Mouse (Mus musculus): Measurements from ENCODE around the gene Gnptg. TPM values are rescaled to one million over a fixed set of nuclear protein-coding genes. Genes with fewer than 3 reads are reported as not detected.

The Gnptg gene
- polyA plus RNA-seq (2015; fragmentation: Nextera tagmentation; extraction: Ambion mirVana), result 48.3 and 51.2 TPM in 2 replicates

DNA sequence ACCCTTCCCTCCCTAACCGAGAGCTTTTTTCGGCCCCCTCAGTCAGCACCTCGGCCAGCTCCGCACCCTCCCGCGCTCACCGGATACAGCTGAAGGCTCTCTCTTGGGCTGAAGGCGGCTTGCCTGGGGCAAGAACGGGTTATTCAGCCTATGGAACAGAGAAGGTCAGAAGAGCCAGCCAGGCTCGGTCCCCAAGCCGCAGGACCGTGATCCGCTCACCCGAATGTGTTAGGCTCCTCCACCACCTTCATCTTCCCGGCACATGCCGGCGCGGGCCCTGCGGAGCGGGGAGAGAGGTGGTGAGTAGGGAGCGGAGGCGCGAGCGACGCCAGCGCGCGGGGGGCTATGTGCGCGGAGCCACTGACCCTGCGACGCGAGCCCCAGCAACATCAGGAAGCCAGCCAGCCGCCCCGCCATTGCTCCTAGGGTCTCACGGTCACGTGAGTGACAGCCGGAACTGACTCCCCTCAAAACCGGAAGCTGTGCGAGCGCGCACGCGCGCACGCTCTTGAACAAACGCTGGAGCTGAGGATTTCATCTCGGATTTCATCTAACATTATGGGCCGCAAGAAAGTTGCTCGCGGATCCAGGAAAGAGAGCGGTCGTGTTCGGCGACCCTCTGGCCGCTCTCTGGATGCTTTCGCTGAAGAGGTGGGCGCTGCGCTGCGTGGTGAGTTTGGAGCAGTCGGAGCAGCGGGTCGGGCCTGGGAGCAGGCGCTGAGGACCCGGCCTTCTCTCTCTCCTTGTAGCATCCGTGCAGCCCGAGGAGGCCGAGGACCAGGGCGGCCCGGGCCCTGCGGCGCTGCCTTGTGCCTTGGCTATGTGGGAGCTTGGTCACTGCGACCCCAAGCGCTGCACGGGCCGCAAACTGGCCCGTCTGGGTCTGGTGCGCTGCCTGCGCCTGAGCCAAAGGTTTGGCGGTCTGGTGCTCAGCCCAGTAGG is at the start of gene Gnptg, which contains the start of gene Tsr3:
Gene Gnptg (minus strand): TSS at position 430 of the 942 bp plus-strand sequence.
Gene Tsr3 (plus strand): TSS at position 476 of the 942 bp plus-strand sequence.
- Histone ChIP-seq H3K36me3 (ENCODE audit: control insufficient read depth, insufficient read depth, low read length) (peaks cover 21% of the 10 kb centered on the region), H3K4me2 (ENCODE audit: low read depth, low read length) (peak within 1 kb of the TSS; percentile 93), H3K4me3 (ENCODE audit: low read length) (peak within 1 kb of the TSS; percentile 82), H3K27me3 (ENCODE audit: control insufficient read depth, insufficient read depth, low read depth, low read length) (no peaks in the 10 kb centered on the region), H3K27ac (ENCODE audit: low read length) (peak within 1 kb of the TSS; percentile 76), H3K9ac (ENCODE audit: low read length) (peak within 1 kb of the TSS; percentile 98), H3K9me3 (ENCODE audit: control insufficient read depth, low read length) (no peaks in the 10 kb centered on the region), H3K4me1 (replicated peaks; ENCODE audit: control insufficient read depth, insufficient read depth, low read length) (peaks cover 12% of the 10 kb centered on the region)
- peak; percentile 93 for ATAC-seq (ENCODE audit: low read depth)
- WGBS, result under 1% methylated on average over 76 of the region's 80 CpGs

- H3K27me3 ChIP-seq (ENCODE audit: control insufficient read depth, insufficient read depth, low read depth, low read length), result no peaks in the 10 kb centered on the region
- H3K4me2 ChIP-seq (ENCODE audit: low read depth, low read length), result no peak overlapping the region
- WGBS, result 22% methylated on average over 4 of the region's 4 CpGs
- H3K9me3 ChIP-seq (ENCODE audit: control insufficient read depth, low read length), result no peaks in the 10 kb centered on the region
- no peak overlapping the region for H3K27ac ChIP-seq (ENCODE audit: low read length)
- no peaks in the 10 kb centered on the region for H3K4me1 ChIP-seq (replicated peaks; ENCODE audit: control insufficient read depth, insufficient read depth, low read length)
- no peaks in the 10 kb centered on the region for H3K36me3 ChIP-seq (ENCODE audit: control insufficient read depth, insufficient read depth, low read length)
- H3K9ac ChIP-seq (ENCODE audit: low read length), result no peak overlapping the region
- no peak overlapping the region for H3K4me3 ChIP-seq (ENCODE audit: low read length)
- no peak for ATAC-seq (ENCODE audit: low read depth)
These were observed 48.9 kb upstream of the Gnptg start for GRCm38 (mm10) chr17:25288842-25289241.

DNA sequence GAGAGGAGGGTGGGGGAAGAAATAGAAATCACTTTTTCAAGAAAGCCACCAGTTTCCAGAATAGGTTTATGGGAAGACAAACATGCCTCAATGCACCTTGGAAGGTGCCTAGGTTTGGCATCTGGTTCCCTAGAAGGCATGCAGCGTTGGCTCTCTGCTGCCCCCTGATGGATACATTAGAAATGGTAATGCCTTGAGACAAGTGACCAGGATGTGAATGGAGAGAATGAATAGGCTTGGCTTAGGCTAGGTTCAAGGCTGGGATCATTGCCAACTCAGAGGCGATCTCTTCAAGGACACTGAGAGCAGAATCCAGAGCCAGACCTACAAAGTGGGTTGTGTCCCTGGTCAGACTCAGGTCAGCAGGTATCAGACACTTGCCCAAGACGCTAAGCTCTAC is 45.1 kb upstream of the Gnptg start:
- no peaks in the 10 kb centered on the region; the same call in 1 of the 2 replicates for H3K9me3 ChIP-seq (ENCODE audit: control insufficient read depth, low read length)
- no peak overlapping the region for H3K4me2 ChIP-seq (ENCODE audit: low read depth, low read length)
- WGBS, result 20% methylated on average over 3 of the region's 3 CpGs
- peak; percentile 36; the same call in 1 of the 2 replicates for ATAC-seq (ENCODE audit: low read depth)
- no peaks in the 10 kb centered on the region for H3K27me3 ChIP-seq (ENCODE audit: control insufficient read depth, insufficient read depth, low read depth, low read length)
- H3K27ac ChIP-seq (ENCODE audit: low read length), result no peak overlapping the region
- H3K9ac ChIP-seq (ENCODE audit: low read length), result no peak overlapping the region
- H3K4me1 ChIP-seq (replicated peaks; ENCODE audit: control insufficient read depth, insufficient read depth, low read length), result no peaks in the 10 kb centered on the region
- H3K36me3 ChIP-seq (ENCODE audit: control insufficient read depth, insufficient read depth, low read length), result no peaks in the 10 kb centered on the region
- no peak overlapping the region for H3K4me3 ChIP-seq (ENCODE audit: low read length)

DNA sequence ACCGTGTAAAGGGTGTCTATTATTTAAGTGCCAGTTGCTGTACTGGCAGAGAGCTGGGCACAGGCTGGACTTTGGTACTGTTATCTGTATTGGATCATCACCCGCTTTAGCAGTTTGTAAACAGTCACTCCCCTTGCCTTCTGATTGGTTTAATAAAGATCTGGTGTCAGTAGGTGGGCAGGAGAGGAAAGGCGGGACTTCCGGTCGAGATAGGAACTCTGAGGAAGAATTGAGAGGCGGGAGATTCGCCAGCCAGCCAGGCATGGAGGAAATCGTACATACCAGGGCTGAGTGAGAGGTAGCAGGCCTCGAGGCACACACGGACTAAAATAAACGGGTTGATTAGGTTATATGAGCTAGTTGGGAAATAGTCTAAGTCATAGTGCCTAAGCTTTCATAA is 42.2 kb upstream of the Gnptg start:
- no peaks in the 10 kb centered on the region; the same call in 1 of the 2 replicates for H3K9me3 ChIP-seq (ENCODE audit: control insufficient read depth, low read length)
- no peaks in the 10 kb centered on the region for H3K27me3 ChIP-seq (ENCODE audit: control insufficient read depth, insufficient read depth, low read depth, low read length)
- no peaks in the 10 kb centered on the region for H3K4me1 ChIP-seq (replicated peaks; ENCODE audit: control insufficient read depth, insufficient read depth, low read length)
- H3K9ac ChIP-seq (ENCODE audit: low read length), result no peak overlapping the region
- no peak overlapping the region for H3K4me3 ChIP-seq (ENCODE audit: low read length)
- no peak overlapping the region for H3K27ac ChIP-seq (ENCODE audit: low read length)
- H3K4me2 ChIP-seq (ENCODE audit: low read depth, low read length), result no peak overlapping the region
- WGBS, result 26% methylated on average over 11 of the region's 11 CpGs
- no peak for ATAC-seq (ENCODE audit: low read depth)
- H3K36me3 ChIP-seq (ENCODE audit: control insufficient read depth, insufficient read depth, low read length), result no peaks in the 10 kb centered on the region

DNA sequence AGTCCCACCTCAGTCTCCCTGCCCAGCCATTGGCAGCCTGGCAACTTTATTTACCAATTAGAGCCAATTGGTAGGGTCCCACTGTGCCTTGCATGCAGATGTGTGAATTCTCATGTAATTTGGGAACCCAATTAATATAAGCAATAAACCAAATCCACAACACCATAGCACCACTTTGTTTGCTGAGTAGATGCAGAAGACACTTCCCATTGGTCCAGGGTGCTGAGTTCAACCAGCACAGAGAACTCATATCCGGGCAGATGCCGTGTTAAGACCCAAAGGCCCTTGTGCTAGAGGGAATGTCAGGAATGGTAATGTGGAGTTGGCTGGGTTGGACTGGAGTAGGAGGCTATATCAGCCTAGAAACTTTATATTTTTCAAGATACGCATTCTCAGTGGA is 35.9 kb upstream of the Gnptg start:
- no peak overlapping the region for H3K9ac ChIP-seq (ENCODE audit: low read length)
- no peak overlapping the region for H3K4me2 ChIP-seq (ENCODE audit: low read depth, low read length)
- no peak overlapping the region for H3K4me3 ChIP-seq (ENCODE audit: low read length)
- no peaks in the 10 kb centered on the region for H3K27me3 ChIP-seq (ENCODE audit: control insufficient read depth, insufficient read depth, low read depth, low read length)
- no peak overlapping the region for H3K27ac ChIP-seq (ENCODE audit: low read length)
- H3K36me3 ChIP-seq (ENCODE audit: control insufficient read depth, insufficient read depth, low read length), result no peaks in the 10 kb centered on the region
- no peaks in the 10 kb centered on the region for H3K9me3 ChIP-seq (ENCODE audit: control insufficient read depth, low read length)
- ATAC-seq (ENCODE audit: low read depth), result no peak
- WGBS, result 94% methylated on average over 3 of the region's 3 CpGs
- H3K4me1 ChIP-seq (replicated peaks; ENCODE audit: control insufficient read depth, insufficient read depth, low read length), result peaks cover 13% of the 10 kb centered on the region

- no peaks in the 10 kb centered on the region for H3K36me3 ChIP-seq (ENCODE audit: control insufficient read depth, insufficient read depth, low read length)
- ATAC-seq (ENCODE audit: low read depth), result no peak
- H3K4me3 ChIP-seq (ENCODE audit: low read length), result peak within 1 kb of the TSS; percentile 67
- peak within 1 kb of the TSS; percentile 47 for H3K4me2 ChIP-seq (ENCODE audit: low read depth, low read length)
- H3K9me3 ChIP-seq (ENCODE audit: control insufficient read depth, low read length), result no peaks in the 10 kb centered on the region
- H3K27ac ChIP-seq (ENCODE audit: low read length), result peak within 1 kb of the TSS; percentile 97
- H3K27me3 ChIP-seq (ENCODE audit: control insufficient read depth, insufficient read depth, low read depth, low read length), result no peaks in the 10 kb centered on the region
- peak within 1 kb of the TSS; percentile 93 for H3K9ac ChIP-seq (ENCODE audit: low read length)
- 78% methylated on average over 9 of the region's 9 CpGs for WGBS
- peaks cover 16% of the 10 kb centered on the region for H3K4me1 ChIP-seq (replicated peaks; ENCODE audit: control insufficient read depth, insufficient read depth, low read length)
These were observed 34.8 kb upstream of the Gnptg start, which contains the start of gene Ube2i for GRCm38 (mm10) chr17:25274571-25275346. Gene Ube2i, minus strand, starts transcription at chr17:25274622.

DNA sequence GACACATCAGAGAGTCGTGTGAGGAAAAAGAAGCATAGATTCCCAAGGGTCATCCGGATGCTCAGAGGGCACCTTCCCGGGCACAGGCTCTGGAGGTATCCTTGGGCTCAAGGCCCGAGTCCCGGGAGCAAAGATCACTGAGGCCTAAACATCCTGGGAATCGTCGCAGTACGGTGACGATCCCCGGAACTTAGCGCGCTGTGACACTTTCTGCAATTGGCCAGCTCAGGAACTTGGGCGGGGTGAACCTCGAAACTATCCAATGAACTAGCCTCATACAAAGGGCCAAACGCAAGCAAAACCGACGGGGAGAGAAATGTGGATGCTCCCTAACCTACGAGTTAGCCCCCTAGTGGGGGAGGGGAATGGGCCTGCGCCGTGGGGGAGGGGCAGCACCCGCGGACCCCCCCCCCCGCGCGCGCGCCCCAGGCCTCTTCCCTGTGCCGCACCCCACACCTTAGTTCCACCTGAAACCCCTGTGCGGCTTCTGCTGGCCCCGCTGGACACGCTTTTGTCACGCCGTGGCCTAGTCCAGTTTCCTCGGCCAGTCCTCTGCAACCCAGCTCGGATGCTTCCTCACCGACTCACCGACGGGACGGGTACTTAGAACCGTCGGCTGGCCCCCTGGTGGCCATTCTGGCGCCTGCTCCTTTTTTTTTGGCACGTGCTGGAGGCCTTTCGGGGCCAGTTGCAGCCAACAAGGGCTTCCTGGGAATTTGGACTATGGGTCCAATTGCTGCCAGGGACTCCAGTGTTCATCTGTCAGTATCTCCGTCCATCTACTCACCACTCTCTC is 34.0 kb upstream of the Gnptg start:
- 0 out of 2 replicates have a peak, but pooled peaks cover 3% of the 10 kb centered on the region for H3K36me3 ChIP-seq (ENCODE audit: control insufficient read depth, insufficient read depth, low read length)
- peak overlapping the region; percentile 97 for H3K27ac ChIP-seq (ENCODE audit: low read length)
- H3K27me3 ChIP-seq (ENCODE audit: control insufficient read depth, insufficient read depth, low read depth, low read length), result no peaks in the 10 kb centered on the region
- peak overlapping the region; percentile 47 for H3K4me2 ChIP-seq (ENCODE audit: low read depth, low read length)
- H3K9me3 ChIP-seq (ENCODE audit: control insufficient read depth, low read length), result no peaks in the 10 kb centered on the region
- H3K4me1 ChIP-seq (replicated peaks; ENCODE audit: control insufficient read depth, insufficient read depth, low read length), result peaks cover 16% of the 10 kb centered on the region
- H3K9ac ChIP-seq (ENCODE audit: low read length), result peak overlapping the region; percentile 93
- peak overlapping the region; percentile 67 for H3K4me3 ChIP-seq (ENCODE audit: low read length)
- ATAC-seq (ENCODE audit: low read depth), result peak; percentile 88
- WGBS, result 1% methylated on average over 37 of the region's 45 CpGs

- H3K36me3 ChIP-seq (ENCODE audit: control insufficient read depth, insufficient read depth, low read length), result peaks cover 10% of the 10 kb centered on the region
- H3K9ac ChIP-seq (ENCODE audit: low read length), result peak overlapping the region; percentile 93
- no peaks in the 10 kb centered on the region for H3K9me3 ChIP-seq (ENCODE audit: control insufficient read depth, low read length)
- WGBS, result under 1% methylated on average over 72 of the region's 92 CpGs
- no peaks in the 10 kb centered on the region for H3K27me3 ChIP-seq (ENCODE audit: control insufficient read depth, insufficient read depth, low read depth, low read length)
- H3K4me1 ChIP-seq (replicated peaks; ENCODE audit: control insufficient read depth, insufficient read depth, low read length), result peaks cover 16% of the 10 kb centered on the region
- peak overlapping the region; percentile 88 for H3K4me2 ChIP-seq (ENCODE audit: low read depth, low read length)
- peak overlapping the region; percentile 67 for H3K4me3 ChIP-seq (ENCODE audit: low read length)
- H3K27ac ChIP-seq (ENCODE audit: low read length), result peak overlapping the region; percentile 97
- peak; percentile 95 for ATAC-seq (ENCODE audit: low read depth)
These were observed 33.2 kb upstream of the Gnptg start for GRCm38 (mm10) chr17:25272951-25273705.

Measured in lung, embryonic 16.5 days (tissue).